Mouse (Mus musculus): Measurements from ENCODE around the gene Prrt1.
A peak's percentile ranks its signal among the peaks of the same experiment; 100 is the strongest.

Gene Prrt1

GRCm38 (mm10) chr17:34629221-34629751 is at the start of gene Prrt1:
TSS of gene Prrt1 (plus strand) at chr17:34629533.
- DNase-seq (ENCODE audit: low read depth, low spot score): no peak

- DNase-seq (ENCODE audit: low read depth, low spot score): no peak
Observed at GRCm38 (mm10) chr17:34582528-34582927, 46.8 kb upstream of the Prrt1 start.

- DNase-seq (ENCODE audit: low read depth, low spot score): no peak
Observed at GRCm38 (mm10) chr17:34583397-34583796, 45.9 kb upstream of the Prrt1 start.

GRCm38 (mm10) chr17:34583819-34584218 is 45.5 kb upstream of the Prrt1 start:
- DNase-seq (ENCODE audit: low read depth, low spot score): no peak

GRCm38 (mm10) chr17:34585121-34585520 is 44.2 kb upstream of the Prrt1 start:
- DNase-seq (ENCODE audit: low read depth, low spot score): no peak

GRCm38 (mm10) chr17:34585877-34586771 is 43.2 kb upstream of the Prrt1 start:
- DNase-seq (ENCODE audit: low read depth, low spot score): peak; percentile 43

GRCm38 (mm10) chr17:34586796-34587422 is 42.4 kb upstream of the Prrt1 start:
- peak; percentile 93 for DNase-seq (ENCODE audit: low read depth, low spot score)

- peak; percentile 95 for DNase-seq (ENCODE audit: low read depth, low spot score)
Observed at GRCm38 (mm10) chr17:34587423-34587811, 41.9 kb upstream of the Prrt1 start.

- no peak for DNase-seq (ENCODE audit: low read depth, low spot score)
Observed at GRCm38 (mm10) chr17:34587814-34588213, 41.5 kb upstream of the Prrt1 start.

- no peak for DNase-seq (ENCODE audit: low read depth, low spot score)
Observed at GRCm38 (mm10) chr17:34588767-34589166, 40.6 kb upstream of the Prrt1 start.

- DNase-seq (ENCODE audit: low read depth, low spot score): no peak
Observed at GRCm38 (mm10) chr17:34589206-34589605, 40.1 kb upstream of the Prrt1 start.

GRCm38 (mm10) chr17:34589681-34590101 is 39.6 kb upstream of the Prrt1 start, which contains the start of gene Gpsm3:
TSS of gene Gpsm3 (plus strand) at chr17:34589806.
- no peak for DNase-seq (ENCODE audit: low read depth, low spot score)

- no peak for DNase-seq (ENCODE audit: low read depth, low spot score)
Observed at GRCm38 (mm10) chr17:34590154-34590987, 39.0 kb upstream of the Prrt1 start.

- peak; percentile 45 for DNase-seq (ENCODE audit: low read depth, low spot score)
Observed at GRCm38 (mm10) chr17:34591029-34591993, 38.0 kb upstream of the Prrt1 start, which contains the start of gene Pbx2. TSS of gene Pbx2 (plus strand) at chr17:34591266.

- peak; percentile 90 for DNase-seq (ENCODE audit: low read depth, low spot score)
Observed at GRCm38 (mm10) chr17:34591994-34592375, 37.3 kb upstream of the Prrt1 start.

GRCm38 (mm10) chr17:34592581-34593549 is 36.5 kb upstream of the Prrt1 start:
- DNase-seq (ENCODE audit: low read depth, low spot score): peak; percentile 51

- no peak for DNase-seq (ENCODE audit: low read depth, low spot score)
Observed at GRCm38 (mm10) chr17:34593752-34594525, 35.4 kb upstream of the Prrt1 start.

GRCm38 (mm10) chr17:34596098-34596497 is 33.2 kb upstream of the Prrt1 start:
- DNase-seq (ENCODE audit: low read depth, low spot score): no peak
